Comparison of ENCODE assay signal across 17 mouse cellular contexts in the genomic region with DNA sequence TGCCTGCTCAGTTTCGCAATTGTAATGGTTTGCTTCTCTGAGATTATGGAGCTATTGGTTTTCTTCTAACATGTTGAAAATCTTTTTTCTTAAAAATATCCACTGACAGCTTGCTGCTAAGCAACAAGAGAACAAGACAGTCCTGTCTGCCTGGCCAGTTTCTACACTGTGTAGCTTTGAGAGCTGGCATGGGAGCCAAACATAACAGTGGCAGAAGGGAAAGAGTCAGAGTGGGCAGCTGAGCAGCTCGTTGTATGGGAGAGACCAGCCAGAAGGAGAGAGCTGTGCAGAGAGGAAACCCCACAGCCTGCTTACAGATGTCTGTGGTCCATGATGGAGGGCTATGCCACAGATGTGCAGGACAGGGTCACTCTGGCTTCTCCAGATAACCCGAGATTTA. TPM values are rescaled to one million over a fixed set of nuclear protein-coding genes. Genes with fewer than 3 reads are reported as not detected.
DNase-seq lines count a peak whose midpoint lies in the region; ATAC-seq and TF ChIP-seq lines count a peak whose summit lies in the region.
"Had no signal": no experiment of that assay in that cellular context is flagged by ENCODE, and none has a peak within 500 bp of the region (broad histone marks: within the 10 kb centered on the region; RNA-seq: fewer than 3 reads in every experiment).

No protein-coding gene starts in this region.

- 0 out of 2 replicates have a peak overlapping the region, but pooled peaks have one; percentile 35 for H3K27ac ChIP-seq in forebrain, postnatal 0 days (ENCODE audit: low read depth, low read length)
- H3K27ac ChIP-seq in forebrain, embryonic 11.5 days (ENCODE audit: low read depth, low read length), result no peak overlapping the region
- H3K27ac ChIP-seq in liver, embryonic 12.5 days, result no peak overlapping the region
- H3K27ac ChIP-seq in liver, postnatal 0 days (ENCODE audit: low read depth), result no peak overlapping the region
- H3K27ac ChIP-seq: embryonic facial prominence, embryonic 12.5 days; forebrain, embryonic 15.5 days; intestine, embryonic 15.5 days had no signal

- no peak overlapping the region for H3K4me3 ChIP-seq in forebrain, postnatal 0 days (ENCODE audit: low read depth, low read length)
- no peak overlapping the region for H3K4me3 ChIP-seq in forebrain, embryonic 11.5 days (ENCODE audit: low read depth, low read length)
- no peak overlapping the region for H3K4me3 ChIP-seq in liver, embryonic 12.5 days
- no peak overlapping the region for H3K4me3 ChIP-seq in liver, postnatal 0 days (ENCODE audit: low read depth, low read length)
- H3K4me3 ChIP-seq: embryonic facial prominence, embryonic 12.5 days; forebrain, embryonic 15.5 days; intestine, embryonic 15.5 days had no signal

- no peak for TF ChIP-seq CTCF in forebrain, postnatal 0 days (IDR thresholded peaks at IDR 0.05; ENCODE audit: low read depth)
- TF ChIP-seq CTCF in liver, postnatal 0 days (IDR thresholded peaks at IDR 0.05; ENCODE audit: low read depth), result no peak

- TF ChIP-seq EP300 in liver, postnatal 0 days (IDR thresholded peaks at IDR 0.05; ENCODE audit: low read depth), result no peak

- H3K36me3 ChIP-seq in forebrain, postnatal 0 days (ENCODE audit: insufficient read depth), result no peaks in the 10 kb centered on the region
- H3K36me3 ChIP-seq in forebrain, embryonic 11.5 days (ENCODE audit: control insufficient read depth, insufficient read depth, low read length), result no peaks in the 10 kb centered on the region
- H3K36me3 ChIP-seq in liver, embryonic 12.5 days, result peaks cover 4% of the 10 kb centered on the region; the same call in 1 of the 2 replicates
- H3K36me3 ChIP-seq in liver, postnatal 0 days (replicated peaks; ENCODE audit: insufficient read depth, low read length), result no peaks in the 10 kb centered on the region
- H3K36me3 ChIP-seq: embryonic facial prominence, embryonic 12.5 days; forebrain, embryonic 15.5 days; intestine, embryonic 15.5 days had no signal

- H3K9ac ChIP-seq in forebrain, postnatal 0 days, result no peak overlapping the region
- H3K9ac ChIP-seq in forebrain, embryonic 11.5 days (ENCODE audit: low read length), result no peak overlapping the region
- H3K9ac ChIP-seq in liver, embryonic 12.5 days, result 0 out of 2 replicates have a peak overlapping the region, but pooled peaks have one; percentile 14
- H3K9ac ChIP-seq in liver, postnatal 0 days (replicated peaks), result no peak overlapping the region
- H3K9ac ChIP-seq: embryonic facial prominence, embryonic 12.5 days; forebrain, embryonic 15.5 days; intestine, embryonic 15.5 days had no signal

- no peaks in the 10 kb centered on the region for H3K9me3 ChIP-seq in forebrain, postnatal 0 days (ENCODE audit: low read length)
- H3K9me3 ChIP-seq in forebrain, embryonic 11.5 days (ENCODE audit: control insufficient read depth, low read length), result no peaks in the 10 kb centered on the region
- no peaks in the 10 kb centered on the region for H3K9me3 ChIP-seq in liver, embryonic 12.5 days (replicated peaks)
- no peaks in the 10 kb centered on the region for H3K9me3 ChIP-seq in liver, postnatal 0 days (ENCODE audit: low read length)
- H3K9me3 ChIP-seq: embryonic facial prominence, embryonic 12.5 days; forebrain, embryonic 15.5 days; intestine, embryonic 15.5 days had no signal

- no peaks in the 10 kb centered on the region for H3K27me3 ChIP-seq in forebrain, postnatal 0 days (ENCODE audit: insufficient read depth, low read length)
- no peaks in the 10 kb centered on the region for H3K27me3 ChIP-seq in forebrain, embryonic 11.5 days (ENCODE audit: control insufficient read depth, insufficient read depth, low read length)
- H3K27me3 ChIP-seq in liver, embryonic 12.5 days (replicated peaks), result no peaks in the 10 kb centered on the region
- no peaks in the 10 kb centered on the region for H3K27me3 ChIP-seq in liver, postnatal 0 days (ENCODE audit: insufficient read depth, low read length)
- H3K27me3 ChIP-seq: embryonic facial prominence, embryonic 12.5 days; forebrain, embryonic 15.5 days; intestine, embryonic 15.5 days had no signal

- no peak overlapping the region for H3K4me2 ChIP-seq in forebrain, postnatal 0 days (ENCODE audit: low read depth)
- H3K4me2 ChIP-seq in forebrain, embryonic 11.5 days (ENCODE audit: low read depth, low read length, severe bottlenecking), result no peak overlapping the region
- no peak overlapping the region for H3K4me2 ChIP-seq in liver, embryonic 12.5 days
- H3K4me2 ChIP-seq in liver, postnatal 0 days (ENCODE audit: low read depth, low read length), result no peak overlapping the region
- H3K4me2 ChIP-seq: embryonic facial prominence, embryonic 12.5 days; forebrain, embryonic 15.5 days; intestine, embryonic 15.5 days had no signal

- peak; percentile 54 for DNase-seq in forebrain, postnatal 0 days
- DNase-seq in forebrain, embryonic 11.5 days (ENCODE audit: low spot score), result no peak
- DNase-seq in liver, postnatal 0 days, result no peak
- DNase-seq in layer of hippocampus, adult 8-10 months (ENCODE audit: low spot score in 2 of 2), result peak; percentile 19 to 50
- no peak for DNase-seq in urinary bladder, adult 2 months (ENCODE audit: low spot score)
- no peak for DNase-seq in lung, postnatal 4 days
- DNase-seq: B cell, adult 2 months; cerebellum, adult 9-10 months; kidney, postnatal 4 days; liver; thymus, adult 18-20 months had no signal

- peak; percentile 92 for ATAC-seq in forebrain, postnatal 0 days
- ATAC-seq in forebrain, embryonic 11.5 days (replicated peaks; ENCODE audit: low FRiP score), result no peak
- ATAC-seq in liver, embryonic 12.5 days, result no peak
- ATAC-seq in liver, postnatal 0 days, result no peak
- ATAC-seq in activated CD4-positive, CD25-positive, alpha-beta regulatory T cell, adult 4 months, result no peak
- ATAC-seq: forebrain, embryonic 15.5 days; intestine, embryonic 15.5 days; lung, postnatal 0 days had no signal

- WGBS in forebrain, postnatal 0 days, result 72% methylated on average over 3 of the region's 3 CpGs
- WGBS in forebrain, embryonic 11.5 days, result 91% methylated on average over 3 of the region's 3 CpGs
- WGBS in liver, embryonic 12.5 days (ENCODE audit: insufficient replicate concordance), result 59% methylated on average over 3 of the region's 3 CpGs
- WGBS in liver, postnatal 0 days (ENCODE audit: insufficient replicate concordance), result 67% methylated on average over 3 of the region's 3 CpGs

- no peaks in the 10 kb centered on the region for H3K4me1 ChIP-seq in forebrain, postnatal 0 days (ENCODE audit: insufficient read depth)
- no peaks in the 10 kb centered on the region for H3K4me1 ChIP-seq in forebrain, embryonic 11.5 days (replicated peaks; ENCODE audit: control insufficient read depth, insufficient read depth, low read length)
- no peaks in the 10 kb centered on the region for H3K4me1 ChIP-seq in liver, embryonic 12.5 days
- no peaks in the 10 kb centered on the region for H3K4me1 ChIP-seq in liver, postnatal 0 days (ENCODE audit: insufficient read depth)
- H3K4me1 ChIP-seq: embryonic facial prominence, embryonic 12.5 days; forebrain, embryonic 15.5 days; intestine, embryonic 15.5 days had no signal

RNA-seq across cellular contexts. Expression of gene Adora2b, which starts 56.7 kb away (rescaled TPM):
- total RNA-seq in forebrain, postnatal 0 days (2014; rRNA removed), result 1.7 and 2.6 TPM in 2 replicates
- 3.4 and 4.0 TPM in 2 replicates for polyA plus RNA-seq in forebrain, postnatal 0 days (2015; fragmentation: Nextera tagmentation; extraction: Ambion mirVana)
- 2.7 and 2.8 TPM in 2 replicates for polyA plus RNA-seq in forebrain, embryonic 11.5 days (2014; fragmentation: Nextera tagmentation; extraction: Ambion mirVana)
- polyA plus RNA-seq in liver, embryonic 12.5 days (2016; fragmentation: Nextera tagmentation; extraction: Ambion mirVana), result 0.39 and 0.41 TPM in 2 replicates
- 0.59 and 0.61 TPM in 2 replicates for polyA plus RNA-seq in liver, postnatal 0 days (2015; fragmentation: Nextera tagmentation; extraction: Ambion mirVana)
- total RNA-seq in layer of hippocampus, adult 8-10 months (2022), result 1 to 10 TPM; 6.2 to 9.5 (median 8.5) TPM
- polyA plus RNA-seq in urinary bladder, adult 2 months (2012; rRNA removed), result 42.5 and 43.9 TPM in 2 replicates
- polyA plus RNA-seq in activated CD4-positive, CD25-positive, alpha-beta regulatory T cell, adult 4 months (2017; shearing (Covaris generic)), result not detected

Comparison
In these comparisons a context has a peak if more than half of its experiments do, and no peak if none do; other contexts are left out.
1. DNase-seq: peak in forebrain, postnatal 0 days (single experiment) and layer of hippocampus, adult 8-10 months (2 of 2); none in forebrain, embryonic 11.5 days (single experiment), liver, postnatal 0 days (single experiment), urinary bladder, adult 2 months (single experiment) and lung, postnatal 4 days (0 of 2).